Mouse (Mus musculus) spleen, postnatal 4 days (tissue): ENCODE data around the gene Gimap9.
"Not testable (repeated sequence)": the region's sequence is repeated elsewhere in the genome, so short reads cannot be mapped to it uniquely, and the experiment has no call there.

Experiments used
- DNase-seq, 2 experiments: peaks; one replicate each; pipeline ENCODE4 v3.0.0; 2022; ENCODE audit warnings: low spot score in 2 of 2

The Gimap9 gene

GRCm38 (mm10) chr6:48664750-48665149 is 11.2 kb upstream of the Gimap9 start:
- DNase-seq, result no peak

GRCm38 (mm10) chr6:48665471-48665870 is 10.5 kb upstream of the Gimap9 start:
- DNase-seq, result no peak

GRCm38 (mm10) chr6:48666159-48666586 is 9.8 kb upstream of the Gimap9 start:
- DNase-seq, result no peak

GRCm38 (mm10) chr6:48668022-48668421 is 7.9 kb upstream of the Gimap9 start:
- DNase-seq, result no peak

- no peak for DNase-seq
Measured at GRCm38 (mm10) chr6:48669446-48669969, 6.4 kb upstream of the Gimap9 start.

- DNase-seq, result no peak
Measured at GRCm38 (mm10) chr6:48674291-48675058, 1.5 kb upstream of the Gimap9 start.

GRCm38 (mm10) chr6:48675400-48675930 is 464 bp upstream of the Gimap9 start:
- DNase-seq, result no peak

GRCm38 (mm10) chr6:48676860-48677415 is 1.0 kb downstream of the Gimap9 start:
- DNase-seq, result no peak

GRCm38 (mm10) chr6:48677492-48678345 is 1.8 kb downstream of the Gimap9 start:
- no peak for DNase-seq

- no peak for DNase-seq
Measured at GRCm38 (mm10) chr6:48678391-48678790, 2.5 kb downstream of the Gimap9 start.

- no peak for DNase-seq
Measured at GRCm38 (mm10) chr6:48679701-48680100, 3.8 kb downstream of the Gimap9 start.

GRCm38 (mm10) chr6:48680421-48680820 is 4.5 kb downstream of the Gimap9 start:
- DNase-seq, result no peak

- no peak for DNase-seq
Measured at GRCm38 (mm10) chr6:48681472-48682090, 5.7 kb downstream of the Gimap9 start.

GRCm38 (mm10) chr6:48682271-48682670 is 6.3 kb downstream of the Gimap9 start:
- DNase-seq, result no peak

GRCm38 (mm10) chr6:48683263-48683821 is 7.4 kb downstream of the Gimap9 start:
- not testable (repeated sequence) for DNase-seq

GRCm38 (mm10) chr6:48684319-48684718 is 8.4 kb downstream of the Gimap9 start, which contains the start of gene Gimap4:
Gene Gimap4, plus strand, starts transcription at chr6:48684549.
- DNase-seq, result no peak

GRCm38 (mm10) chr6:48684806-48685205 is 8.9 kb downstream of the Gimap9 start:
- no peak for DNase-seq

- DNase-seq, result no peak
Measured at GRCm38 (mm10) chr6:48685251-48685650, 9.3 kb downstream of the Gimap9 start.

- DNase-seq, result no peak
Measured at GRCm38 (mm10) chr6:48685694-48686665, 10.1 kb downstream of the Gimap9 start.

GRCm38 (mm10) chr6:48687077-48687476 is 11.1 kb downstream of the Gimap9 start:
- DNase-seq, result no peak
